11 mouse cellular contexts compared by ENCODE assay signal in genomic region chr2:107519326-107519725, GRCm38 (mm10).
DNase-seq lines count a peak whose midpoint lies in the region; ATAC-seq and TF ChIP-seq lines count a peak whose summit lies in the region.
"Had no signal": no experiment of that assay in that cellular context is flagged by ENCODE, and none has a peak within 500 bp of the region (broad histone marks: within the 10 kb centered on the region; RNA-seq: fewer than 3 reads in every experiment).

No protein-coding gene starts in this region.

- no peak overlapping the region for H3K4me3 ChIP-seq in kidney, embryonic 14.5 days (ENCODE audit: low read length)
- no peak overlapping the region for H3K4me3 ChIP-seq in cortical plate, adult 2 months (ENCODE audit: insufficient read depth, low read length)
- H3K4me3 ChIP-seq in intestine, embryonic 16.5 days (ENCODE audit: low read length) = no peak overlapping the region
- H3K4me3 ChIP-seq: forebrain, embryonic 10.5 days had no signal

- no peak overlapping the region for H3K9ac ChIP-seq in kidney, embryonic 14.5 days (ENCODE audit: low read depth, low read length)
- H3K9ac ChIP-seq in intestine, embryonic 16.5 days (ENCODE audit: low read depth, low read length) = no peak overlapping the region

- no peak; the same call in 1 of the 2 replicates for ATAC-seq in kidney, embryonic 14.5 days (ENCODE audit: low FRiP score, low TSS enrichment)
- peak; percentile 56; the same call in 1 of the 2 replicates for ATAC-seq in intestine, embryonic 16.5 days

- no peaks in the 10 kb centered on the region for H3K27me3 ChIP-seq in kidney, embryonic 14.5 days (ENCODE audit: control insufficient read depth, insufficient read depth, low read length)
- no peaks in the 10 kb centered on the region for H3K27me3 ChIP-seq in intestine, embryonic 16.5 days (replicated peaks; ENCODE audit: control insufficient read depth, insufficient read depth, low read length)

- WGBS in kidney, embryonic 14.5 days = 73% methylated on average over 3 of the region's 3 CpGs
- 45% methylated on average over 3 of the region's 3 CpGs for WGBS in intestine, embryonic 16.5 days

- DNase-seq in kidney, postnatal 14 days = peak; percentile 1
- peak; percentile 4 for DNase-seq in ovary, postnatal 14 days (ENCODE audit: low spot score)
- no peak for DNase-seq in adrenal gland, postnatal 4 days (ENCODE audit: low spot score in 2 of 2)
- DNase-seq in embryo, embryonic 11 days = no peak
- DNase-seq in cerebellum, adult 8-10 months = no peak
- DNase-seq: cerebellum, postnatal 14 days; kidney, adult 18-20 months had no signal

- no peaks in the 10 kb centered on the region for H3K4me1 ChIP-seq in kidney, embryonic 14.5 days (ENCODE audit: control insufficient read depth, insufficient read depth, low read length)
- H3K4me1 ChIP-seq in cortical plate, adult 2 months (ENCODE audit: control insufficient read depth, insufficient read depth, low read length) = no peaks in the 10 kb centered on the region; the same call in 1 of the 2 replicates
- H3K4me1 ChIP-seq in intestine, embryonic 16.5 days (ENCODE audit: control insufficient read depth, insufficient read depth, low read length) = no peaks in the 10 kb centered on the region
- H3K4me1 ChIP-seq: forebrain, embryonic 10.5 days had no signal

- no peak for TF ChIP-seq CTCF in cortical plate, adult 2 months (IDR thresholded peaks at IDR 0.05; ENCODE audit: extremely low read depth, insufficient read depth, low read length)

- no peak overlapping the region for H3K27ac ChIP-seq in kidney, embryonic 14.5 days (ENCODE audit: low read depth, low read length)
- peak overlapping the region; percentile 56 for H3K27ac ChIP-seq in cortical plate, adult 2 months (ENCODE audit: insufficient read depth, low read length)
- H3K27ac ChIP-seq in intestine, embryonic 16.5 days (ENCODE audit: low read length) = no peak overlapping the region
- H3K27ac ChIP-seq: forebrain, embryonic 10.5 days had no signal

- TF ChIP-seq POLR2A in cortical plate, adult 2 months (IDR thresholded peaks at IDR 0.05; ENCODE audit: extremely low read depth, insufficient read depth, low read length) = no peak

- H3K36me3 ChIP-seq in kidney, embryonic 14.5 days (ENCODE audit: control insufficient read depth, insufficient read depth, low read length) = no peaks in the 10 kb centered on the region
- H3K36me3 ChIP-seq in intestine, embryonic 16.5 days (ENCODE audit: control insufficient read depth, insufficient read depth, low read length) = no peaks in the 10 kb centered on the region
- H3K36me3 ChIP-seq: forebrain, embryonic 10.5 days had no signal

- no peak overlapping the region for H3K4me2 ChIP-seq in kidney, embryonic 14.5 days (replicated peaks; ENCODE audit: low read depth, low read length)
- H3K4me2 ChIP-seq in intestine, embryonic 16.5 days (ENCODE audit: low read depth, low read length) = no peak overlapping the region

- H3K9me3 ChIP-seq in kidney, embryonic 14.5 days (ENCODE audit: control insufficient read depth, low read length) = no peaks in the 10 kb centered on the region
- no peaks in the 10 kb centered on the region for H3K9me3 ChIP-seq in intestine, embryonic 16.5 days (ENCODE audit: control insufficient read depth, low read length)

Comparison
In these comparisons a context has a peak if more than half of its experiments do, and no peak if none do; other contexts are left out.
1. DNase-seq: peak in kidney, postnatal 14 days (single experiment) and ovary, postnatal 14 days (single experiment); none in adrenal gland, postnatal 4 days (0 of 2), embryo, embryonic 11 days (single experiment) and cerebellum, adult 8-10 months (single experiment).